Mouse (Mus musculus): Measurements from ENCODE around the gene Iglon5. TPM values are rescaled to one million over a fixed set of nuclear protein-coding genes. Genes with fewer than 3 reads are reported as not detected.

The Iglon5 gene
- under 1 TPM; 0.19 to 0.36 TPM for total RNA-seq (2021)

GRCm38 (mm10) chr7:43489631-43490125, at the start of gene Iglon5:
Gene Iglon5, minus strand, starts transcription at chr7:43490075.
- no peak for DNase-seq
- intact Hi-C loops (cut with DNase I), result no loop called here

- no peak for DNase-seq
- intact Hi-C loops (cut with DNase I), result no loop called here
Observed at GRCm38 (mm10) chr7:43538524-43538923, 48.6 kb upstream of the Iglon5 start.

- no peak for DNase-seq
- intact Hi-C loops (cut with DNase I), result no loop called here
Observed at GRCm38 (mm10) chr7:43532936-43533505, 43.1 kb upstream of the Iglon5 start.

DNA sequence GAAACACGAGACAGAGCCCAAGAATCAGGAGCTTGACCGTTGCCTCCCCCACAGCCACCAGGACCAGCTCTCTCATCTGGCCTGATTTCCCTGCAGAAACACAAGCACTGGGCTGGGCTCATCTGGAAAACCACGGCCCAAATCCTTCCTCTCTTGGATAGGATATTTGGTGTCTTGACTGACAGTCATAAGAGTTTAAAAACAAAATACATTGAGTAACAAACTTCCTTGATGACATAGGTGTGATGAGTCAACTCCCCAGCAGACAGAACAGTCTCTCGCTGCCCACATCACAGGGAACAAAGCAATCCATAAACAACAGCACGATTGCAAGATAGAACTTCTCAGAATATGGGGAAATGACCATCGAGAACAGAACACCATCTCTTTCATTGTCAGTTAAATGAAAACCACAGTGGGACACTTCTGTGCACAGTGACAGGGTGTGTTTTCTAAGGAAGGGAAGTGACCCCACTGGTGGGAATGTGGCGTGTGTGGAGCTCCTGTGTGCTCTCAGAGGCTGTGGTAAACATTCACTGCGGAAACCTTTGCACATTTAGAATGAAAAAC, 40.4 kb upstream of the Iglon5 start:
- DNase-seq, result no peak

GRCm38 (mm10) chr7:43525313-43525712, 35.4 kb upstream of the Iglon5 start:
- intact Hi-C loops (cut with DNase I), result no loop called here
- DNase-seq, result no peak

More for the DNA sequence above, 40.4 kb upstream of the Iglon5 start:
- intact Hi-C loops (cut with DNase I), result no loop called here

DNA sequence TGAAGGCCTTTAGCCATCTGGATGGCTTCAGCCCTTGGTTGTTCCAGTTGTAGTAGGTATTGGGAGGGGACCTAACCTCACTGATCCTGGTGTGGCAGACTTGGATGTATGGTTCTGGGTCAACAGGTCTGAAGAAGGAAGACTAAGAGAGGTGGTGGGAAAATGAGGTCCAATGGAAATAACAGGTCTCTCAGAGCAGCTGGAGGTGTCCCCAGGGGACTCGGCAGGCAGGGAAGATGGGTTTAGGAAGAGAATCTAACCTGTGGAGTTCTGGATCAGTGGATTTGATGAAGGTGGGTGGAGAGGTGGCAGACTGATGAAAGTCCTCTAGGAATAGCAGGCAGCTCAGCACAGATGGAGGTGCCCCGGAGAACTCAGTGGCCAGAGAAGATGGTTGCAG, 32.9 kb upstream of the Iglon5 start:
- intact Hi-C loops (cut with DNase I), result no loop called here

DNA sequence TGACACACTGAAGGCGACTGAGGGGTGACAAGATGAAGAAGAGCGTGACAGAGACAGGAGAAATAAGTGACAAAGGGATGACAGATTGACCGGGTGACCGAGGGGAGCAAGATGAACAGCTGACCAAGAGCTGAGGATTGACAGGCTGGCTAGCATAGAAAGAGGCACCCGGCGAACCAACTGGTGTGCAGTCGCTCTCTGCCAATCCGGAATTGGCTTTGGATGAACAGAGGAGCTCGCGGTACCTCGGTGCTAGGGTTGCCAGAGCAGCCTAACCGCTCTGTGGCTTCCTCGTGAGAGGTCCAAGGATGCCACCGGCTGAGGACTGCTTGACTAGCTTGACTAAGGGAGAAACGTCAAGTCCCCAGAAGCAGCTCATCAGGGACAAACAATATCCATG, 28.5 kb upstream of the Iglon5 start:
- DNase-seq, result no peak

More for the DNA sequence above, 32.9 kb upstream of the Iglon5 start:
- DNase-seq, result no peak

DNA sequence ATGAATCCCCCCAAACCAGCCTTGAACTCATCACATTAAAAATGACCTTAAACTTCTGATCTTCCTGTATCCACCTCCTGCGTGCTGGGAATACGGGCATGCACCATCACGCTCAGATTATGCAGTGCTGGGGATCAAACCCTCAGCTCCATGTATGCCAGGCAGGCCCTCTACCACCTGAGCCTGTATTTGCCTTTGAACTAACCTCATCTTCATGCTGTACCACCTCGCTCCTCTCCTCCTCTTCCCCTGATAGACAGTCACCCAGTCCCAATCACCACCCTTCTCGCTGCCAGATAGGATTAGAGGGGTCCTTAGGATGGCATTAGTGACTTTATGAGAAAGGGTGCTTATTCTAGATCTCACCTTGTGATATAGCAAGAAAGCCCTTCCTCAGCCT, 25.2 kb upstream of the Iglon5 start:
- no peak for DNase-seq
- intact Hi-C loops (cut with DNase I), result no loop called here

More for the DNA sequence above, 28.5 kb upstream of the Iglon5 start:
- intact Hi-C loops (cut with DNase I), result no loop called here

DNA sequence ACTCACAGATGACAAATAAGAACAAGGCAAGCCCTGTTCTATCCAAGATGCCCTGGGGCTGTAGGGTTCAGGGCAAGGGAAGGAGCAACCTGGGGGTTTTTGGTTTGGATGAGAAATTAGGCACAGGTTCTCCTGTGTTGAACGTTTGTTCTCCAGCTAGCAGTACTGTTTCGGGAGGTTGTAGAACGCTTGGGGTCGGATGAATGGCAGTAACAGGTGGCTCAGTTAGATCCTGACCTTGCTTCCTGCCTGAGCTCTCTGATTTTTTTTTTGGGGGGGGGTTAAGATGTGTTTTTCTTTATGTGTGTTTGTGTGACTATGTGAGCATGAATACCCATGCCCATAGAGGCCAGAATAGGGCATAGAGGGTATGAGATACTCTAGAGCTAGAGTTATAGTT, 22.6 kb upstream of the Iglon5 start:
- intact Hi-C loops (cut with DNase I), result no loop called here
- DNase-seq, result no peak

DNA sequence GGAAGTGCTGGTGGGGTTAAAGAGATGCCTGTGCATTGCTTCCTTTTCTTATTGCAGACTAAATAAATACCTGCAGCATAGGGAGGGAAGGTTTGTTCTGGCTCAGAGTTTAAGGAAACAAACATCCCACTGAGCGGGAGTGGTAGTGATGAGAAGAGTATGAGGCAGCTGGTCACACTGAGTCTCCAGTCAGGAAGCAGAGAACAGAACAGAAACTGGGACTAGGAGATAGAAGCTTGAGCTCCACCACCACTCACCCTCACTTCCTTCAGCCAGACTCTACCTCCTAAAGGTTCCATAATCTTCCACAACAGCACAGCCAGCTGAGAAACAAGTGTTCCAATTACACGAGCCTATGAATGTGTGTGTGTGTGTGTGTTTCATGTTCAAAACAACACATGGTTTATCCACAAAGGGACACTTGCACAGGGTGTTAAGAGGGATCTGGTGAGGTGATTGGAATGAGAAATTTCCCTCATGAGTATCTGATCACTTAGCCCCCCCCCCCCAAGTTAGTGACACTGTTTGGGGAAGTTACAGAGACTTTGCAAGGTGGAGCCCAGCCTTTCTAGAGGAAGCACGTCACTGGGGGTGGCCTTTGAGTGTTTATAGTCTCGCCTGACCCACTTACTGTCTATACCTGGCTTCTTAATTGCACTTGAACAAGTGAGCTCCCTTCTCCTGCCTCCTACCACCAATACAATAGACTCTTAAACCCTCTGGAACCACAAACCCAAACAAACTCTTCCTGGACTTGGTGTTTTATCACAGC, 22.0 kb upstream of the Iglon5 start:
- intact Hi-C loops (cut with DNase I), result no loop called here
- no peak for DNase-seq

- intact Hi-C loops (cut with DNase I), result no loop called here
- peak in 1 of 2 experiments; percentile 26 for DNase-seq
Observed at GRCm38 (mm10) chr7:43495343-43496021, 5.6 kb upstream of the Iglon5 start.

GRCm38 (mm10) chr7:43490861-43491260, 986 bp upstream of the Iglon5 start:
- intact Hi-C loops (cut with DNase I), result no loop called here

GRCm38 (mm10) chr7:43490182-43490584, 308 bp upstream of the Iglon5 start:
- peak; percentile 10 to 13 for DNase-seq
- intact Hi-C loops (cut with DNase I), result no loop called here

More at GRCm38 (mm10) chr7:43490861-43491260, 986 bp upstream of the Iglon5 start:
- no peak for DNase-seq

DNA sequence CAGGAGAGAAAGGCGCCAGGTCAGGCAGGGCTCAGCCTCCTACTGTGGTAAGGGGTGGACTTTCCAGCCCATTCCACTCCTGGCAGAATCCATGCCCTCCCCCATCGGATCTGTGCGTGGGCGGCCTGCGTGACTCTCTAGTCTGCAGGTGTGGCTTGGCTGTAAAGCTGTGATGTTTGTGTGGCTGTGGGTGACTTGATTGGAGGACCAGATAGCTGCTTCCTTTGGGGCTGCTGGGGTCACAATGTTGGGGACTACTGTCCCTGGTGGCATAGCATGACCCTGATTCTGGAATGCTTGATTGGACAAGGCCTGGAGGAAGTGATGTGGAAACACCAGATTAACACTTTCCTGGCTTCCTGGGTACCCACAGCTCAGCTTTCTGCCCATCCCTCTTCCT, 1.2 kb downstream of the Iglon5 start:
- intact Hi-C loops (cut with DNase I), result no loop called here

GRCm38 (mm10) chr7:43483236-43483635, 6.6 kb downstream of the Iglon5 start:
- DNase-seq, result no peak
- intact Hi-C loops (cut with DNase I), result no loop called here

More for the DNA sequence above, 1.2 kb downstream of the Iglon5 start:
- no peak for DNase-seq

- no peak for DNase-seq
- intact Hi-C loops (cut with DNase I), result no loop called here
Observed at GRCm38 (mm10) chr7:43482090-43482716, 7.7 kb downstream of the Iglon5 start.

- DNase-seq, result no peak
- intact Hi-C loops (cut with DNase I), result no loop called here
Observed at GRCm38 (mm10) chr7:43481191-43481590, 8.7 kb downstream of the Iglon5 start.

- intact Hi-C loops (cut with DNase I), result no loop called here
- DNase-seq, result no peak
Observed at GRCm38 (mm10) chr7:43476376-43476775, 13.5 kb downstream of the Iglon5 start.

DNA sequence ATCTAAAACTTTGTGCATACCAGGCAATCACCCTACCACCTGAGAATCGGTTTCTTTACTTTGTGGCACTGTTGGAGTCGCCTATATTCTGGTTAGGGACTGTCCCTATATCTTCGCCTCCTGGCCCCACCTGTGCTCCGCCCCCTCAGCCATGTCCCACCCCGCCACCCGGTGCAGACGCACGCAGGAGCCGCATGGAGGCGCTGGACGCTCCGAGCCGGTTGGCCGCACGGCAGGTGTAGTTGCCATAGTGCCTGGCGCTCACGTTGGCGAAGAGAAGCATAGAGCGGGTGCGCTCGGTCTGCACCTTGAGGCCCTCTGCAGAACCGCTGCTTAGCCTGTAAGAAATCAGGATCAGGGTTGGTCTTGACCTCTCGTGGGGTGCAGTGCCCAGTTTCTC, 14.2 kb downstream of the Iglon5 start:
- intact Hi-C loops (cut with DNase I), result no loop called here
- no peak for DNase-seq

GRCm38 (mm10) chr7:43470373-43470772, 19.5 kb downstream of the Iglon5 start:
- intact Hi-C loops (cut with DNase I), result no loop called here
- peak in 1 of 2 experiments; percentile 47 for DNase-seq
